Mouse (Mus musculus) macrophage (primary cell): ENCODE data around the gene D3Ertd254e. TPM values are rescaled to one million over a fixed set of nuclear protein-coding genes. Genes with fewer than 3 reads are reported as not detected.

Experiments
- H3K27ac ChIP-seq: fragments of 350-480 bp; formaldehyde crosslinking; 2 replicates; pipeline ENCODE4 v1.9.0; 2021
- H3K36me3 ChIP-seq: fragments of 350-480 bp; formaldehyde crosslinking; 2 replicates; pipeline ENCODE4 v1.9.0; 2021; ENCODE audit errors: inconsistent target
- H3K4me3 ChIP-seq: fragments of 350-480 bp; formaldehyde crosslinking; 2 replicates; pipeline ENCODE4 v1.9.0; 2021; ENCODE audit errors: inconsistent target
- H3K79me2 ChIP-seq: fragments of 350-480 bp; formaldehyde crosslinking; 2 replicates; pipeline ENCODE4 v1.9.0; 2021; ENCODE audit errors: inconsistent target
- WGBS: methylation state at CpG from one replicate; pipeline ENCODE4 v1.1.7; 2026; ENCODE audit warnings: inconsistent platforms; ENCODE audit not compliant: missing documents; 5-methylcytosine and 5-hydroxymethylcytosine counted together
- polyA plus RNA-seq: library from polyadenylated mRNA; stranded (reverse); fragments of 250-400 nt; gene quantifications from 3 replicates; pipeline ENCODE4 v1.2.4, GENCODE M21; 2018; ENCODE audit warnings: inconsistent platforms

The D3Ertd254e gene
- polyA plus RNA-seq, 1 experiment from 2014 or later = 4.0 TPM

DNA sequence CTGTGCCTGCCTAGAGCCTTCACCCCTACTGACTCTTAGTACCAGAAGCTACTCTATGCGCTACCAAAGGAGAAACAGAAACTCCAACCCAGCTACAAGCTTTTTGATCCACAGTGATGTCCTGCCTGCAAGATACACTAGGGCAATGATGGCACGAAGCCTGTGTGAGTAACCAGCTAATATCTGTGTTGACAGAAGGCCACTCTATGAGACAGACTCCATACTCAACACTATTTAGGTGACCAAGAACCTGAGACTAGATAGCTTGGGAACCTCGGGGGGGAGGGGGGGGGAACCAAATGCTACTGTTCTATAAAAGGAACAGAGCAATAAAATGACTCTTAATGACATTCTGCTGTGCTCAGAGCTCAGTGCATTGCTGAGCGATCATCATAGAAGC, 35.7 kb downstream of the D3Ertd254e start:
- H3K27ac ChIP-seq = no peak overlapping the region
- 89% methylated on average over 4 of the region's 4 CpGs for WGBS
- H3K36me3 ChIP-seq = no peaks in the 10 kb centered on the region
- H3K4me3 ChIP-seq = no peak overlapping the region
- H3K79me2 ChIP-seq = no peaks in the 10 kb centered on the region

DNA sequence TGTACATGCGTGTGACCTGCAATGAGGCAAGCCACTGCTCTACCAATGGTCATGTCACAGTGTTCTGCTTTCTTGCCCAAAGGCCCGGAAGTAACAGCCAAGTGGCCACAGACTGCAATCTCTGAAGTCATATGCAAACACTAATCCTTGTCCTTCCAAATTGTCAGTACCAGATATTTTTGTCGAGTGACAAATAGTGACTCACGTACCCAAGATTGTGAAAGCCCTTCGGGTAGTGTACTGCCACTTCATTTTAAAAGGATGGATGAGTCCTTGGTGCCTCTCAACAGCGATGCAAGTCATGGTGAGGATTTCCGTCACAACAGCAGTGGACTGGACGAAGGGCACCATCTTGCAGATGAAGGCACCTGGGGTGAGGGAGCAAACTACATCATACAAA, 38.4 kb downstream of the D3Ertd254e start:
- Histone ChIP-seq H3K36me3 (no peaks in the 10 kb centered on the region), H3K27ac (no peak overlapping the region), H3K79me2 (no peaks in the 10 kb centered on the region), H3K4me3 (no peak overlapping the region)
- 85% methylated on average over 8 of the region's 8 CpGs for WGBS

DNA sequence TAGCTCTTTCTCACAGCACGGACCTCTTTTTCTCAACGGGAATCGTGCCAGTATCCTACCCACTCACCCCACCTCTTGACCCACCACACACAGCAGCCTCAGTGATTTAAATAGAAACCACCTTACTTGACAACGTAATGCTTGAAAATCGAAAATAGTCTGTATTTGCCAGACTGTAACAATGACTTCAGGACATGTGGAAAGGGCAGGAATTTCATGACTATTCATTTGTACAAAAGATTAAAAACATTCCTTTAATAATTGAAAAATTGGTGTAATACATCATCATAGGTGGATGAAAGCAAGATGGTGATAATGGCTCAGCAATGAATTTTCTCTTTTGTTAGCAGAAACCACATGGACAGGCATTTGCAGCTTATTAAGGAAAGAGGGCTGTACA, 50.3 kb downstream of the D3Ertd254e start:
- H3K27ac ChIP-seq = no peak overlapping the region
- no peaks in the 10 kb centered on the region for H3K36me3 ChIP-seq
- WGBS = 88% methylated on average over 5 of the region's 5 CpGs
- H3K4me3 ChIP-seq = no peak overlapping the region
- H3K79me2 ChIP-seq = no peaks in the 10 kb centered on the region

DNA sequence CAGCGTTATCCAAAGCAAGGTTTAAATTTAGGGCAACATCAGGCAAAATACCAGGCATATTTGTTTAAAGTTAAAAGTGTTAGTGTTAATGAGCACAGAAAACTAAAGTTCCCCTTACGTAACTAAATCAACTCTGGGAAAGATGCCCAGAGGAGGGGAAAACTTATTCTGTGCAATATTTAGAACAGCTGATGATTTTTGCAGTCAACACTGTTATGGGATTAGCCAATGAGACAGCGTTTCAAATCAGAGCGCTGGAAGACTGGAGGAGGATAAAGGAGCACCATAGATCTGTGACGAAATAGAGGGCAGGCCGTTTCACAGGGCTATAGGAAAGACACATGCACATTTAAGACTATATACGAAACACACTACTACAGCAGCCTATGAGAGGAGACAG, 52.1 kb downstream of the D3Ertd254e start:
- Histone ChIP-seq H3K79me2 (no peaks in the 10 kb centered on the region), H3K27ac (no peak overlapping the region), H3K36me3 (no peaks in the 10 kb centered on the region), H3K4me3 (no peak overlapping the region)
- WGBS = 85% methylated on average over 6 of the region's 7 CpGs

DNA sequence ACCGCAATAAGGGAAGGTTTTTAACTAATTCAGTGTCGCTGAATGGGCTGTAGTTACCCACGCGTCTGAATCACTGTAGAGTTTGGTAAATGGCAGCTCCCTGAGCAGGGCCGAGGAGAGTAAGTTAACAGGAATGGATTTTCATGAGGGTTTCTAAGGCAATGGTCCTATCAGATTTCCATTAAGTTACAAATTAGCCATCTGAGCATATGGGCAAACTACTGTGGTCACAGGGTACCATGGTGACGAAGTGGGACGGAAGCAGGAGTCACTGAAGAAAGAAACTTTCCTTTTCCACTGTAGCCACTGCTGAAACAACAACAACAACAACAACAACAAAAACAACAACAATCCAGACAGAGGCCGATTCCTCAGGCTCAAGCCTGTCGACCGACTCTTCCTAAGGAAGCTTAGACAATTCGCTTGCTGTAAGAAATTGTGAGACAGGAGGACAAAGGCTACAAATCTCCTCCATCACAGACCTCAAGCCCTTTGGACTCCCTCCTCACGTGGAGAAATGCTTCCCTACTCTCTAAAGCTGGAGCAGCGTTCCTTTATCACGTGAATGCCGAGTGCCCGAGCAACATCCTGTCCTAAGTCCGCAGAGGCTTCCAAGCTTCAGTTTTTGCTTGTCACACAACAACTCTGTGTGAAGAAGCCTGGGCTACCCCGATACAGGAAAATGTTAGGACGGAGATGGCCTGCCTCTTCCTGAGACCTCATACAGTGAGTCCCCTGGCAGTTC, 56.9 kb downstream of the D3Ertd254e start:
- H3K79me2 ChIP-seq = no peaks in the 10 kb centered on the region
- 76% methylated on average over 19 of the region's 19 CpGs for WGBS

DNA sequence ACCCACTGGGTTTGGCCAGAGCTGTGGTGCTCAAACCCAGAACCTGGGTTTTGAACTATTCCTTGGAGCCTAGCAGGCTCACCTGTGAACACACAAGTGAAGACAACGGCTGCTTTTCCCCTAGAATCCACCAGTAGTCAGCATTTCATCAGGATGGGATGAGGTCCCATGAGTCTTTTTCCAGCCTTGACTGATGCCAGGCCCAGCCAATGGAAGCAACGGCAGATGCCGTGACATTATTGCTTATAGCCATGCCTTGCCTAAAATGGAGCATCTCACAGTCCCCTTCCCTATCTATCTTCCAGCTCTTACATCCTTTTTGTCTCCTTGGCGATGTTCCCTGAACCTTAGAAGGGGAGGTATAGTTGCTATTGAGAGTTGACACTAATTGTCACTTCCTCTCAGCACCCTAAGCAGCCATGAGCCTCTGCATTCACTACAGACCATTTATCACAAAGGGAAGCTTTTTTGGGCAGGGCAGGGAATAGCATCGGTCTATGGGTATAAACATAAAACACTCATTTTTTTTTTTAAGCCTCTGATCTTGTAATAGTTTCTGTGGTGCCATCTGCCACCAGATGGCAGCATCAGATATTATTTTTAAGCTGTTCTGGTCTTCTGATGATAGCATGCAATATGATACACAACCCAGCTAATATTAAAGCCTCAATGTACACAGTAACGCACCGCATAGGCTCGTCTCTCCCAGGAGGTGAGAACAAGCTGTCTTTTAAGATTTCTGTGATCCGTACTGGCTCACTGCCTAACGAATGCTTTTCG, 59.1 kb downstream of the D3Ertd254e start:
- Histone ChIP-seq H3K27ac (no peak overlapping the region), H3K79me2 (no peaks in the 10 kb centered on the region), H3K36me3 (no peaks in the 10 kb centered on the region), H3K4me3 (no peak overlapping the region)
- WGBS = 68% methylated on average over 11 of the region's 11 CpGs

More for the DNA sequence above, 56.9 kb downstream of the D3Ertd254e start:
- H3K36me3 ChIP-seq = no peaks in the 10 kb centered on the region
- H3K27ac ChIP-seq = no peak overlapping the region
- H3K4me3 ChIP-seq = no peak overlapping the region

DNA sequence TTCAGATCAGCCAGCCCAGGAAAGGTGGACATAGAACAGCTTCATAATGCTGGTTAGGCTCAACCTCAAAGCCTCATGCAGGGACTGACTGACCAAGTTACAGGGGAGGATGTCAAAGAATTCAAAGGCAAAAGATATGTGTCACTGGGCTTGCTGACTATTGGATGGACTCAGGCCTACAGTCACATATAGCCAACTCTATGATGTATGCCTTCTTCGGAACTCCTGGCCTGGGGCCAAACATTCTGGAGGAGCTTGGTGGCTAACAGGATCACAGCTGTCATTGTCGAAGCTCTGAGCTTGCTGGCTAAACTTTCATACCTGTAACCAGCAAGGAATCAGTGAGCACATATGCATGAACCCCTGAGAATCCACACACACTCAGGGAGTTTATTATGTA, 60.1 kb downstream of the D3Ertd254e start:
- Histone ChIP-seq H3K79me2 (no peaks in the 10 kb centered on the region), H3K4me3 (no peak overlapping the region), H3K36me3 (no peaks in the 10 kb centered on the region), H3K27ac (no peak overlapping the region)
- 92% methylated on average over 2 of the region's 2 CpGs for WGBS

DNA sequence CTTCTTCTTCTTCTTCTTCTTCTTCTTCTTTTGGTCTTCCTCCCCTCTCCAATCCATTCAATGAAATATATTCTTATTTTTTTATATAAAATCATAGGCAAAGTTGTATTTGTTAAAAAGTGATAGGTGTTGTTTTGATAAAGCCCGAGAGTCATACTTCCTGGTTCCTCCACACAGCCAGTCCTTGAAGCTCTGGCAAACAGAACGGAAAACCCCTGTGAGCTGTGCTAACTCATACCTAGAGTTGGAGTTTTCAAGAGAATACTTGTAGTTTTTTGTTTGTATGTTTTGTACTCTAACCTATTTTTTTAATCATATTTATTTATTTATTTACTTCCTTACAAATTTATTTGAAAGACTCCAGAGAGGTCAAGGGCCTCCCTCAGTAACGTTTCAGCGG, 61.9 kb downstream of the D3Ertd254e start:
- H3K79me2 ChIP-seq = no peaks in the 10 kb centered on the region
- no peak overlapping the region for H3K27ac ChIP-seq
- no peaks in the 10 kb centered on the region for H3K36me3 ChIP-seq
- WGBS = 74% methylated on average over 4 of the region's 4 CpGs
- H3K4me3 ChIP-seq = no peak overlapping the region

Other genes starting within 250 kb of the D3Ertd254e start
- gene Dcun1d1, start 213.6 kb upstream of the D3Ertd254e start, polyA plus RNA-seq = 47.2 to 106 TPM (median 58.1 TPM) in 3 replicates
- gene Mccc1, start 150.3 kb upstream of the D3Ertd254e start, polyA plus RNA-seq = 13.3 to 14.3 TPM (median 14.1 TPM) in 3 replicates
- gene Ccdc144b, start 97.5 kb upstream of the D3Ertd254e start, polyA plus RNA-seq = not detected in 3 replicates
- 8.2 to 16.4 TPM (median 13.1 TPM) in 3 replicates for gene Acad9, start 85.0 kb upstream of the D3Ertd254e start, polyA plus RNA-seq
- gene Qrfpr, start 71.3 kb downstream of the D3Ertd254e start, polyA plus RNA-seq = not detected in 3 replicates